Mouse (Mus musculus): ENCODE measurements at regions not wholly inside any gene's neighbourhood (a gene's known extent, or its start where the extent isn't known, plus 50 kb on each side); places are given as distances from the start of the nearest gene placed in this dataset.
"Not testable (repeated sequence)": the region's sequence is repeated elsewhere in the genome, so short reads cannot be mapped to it uniquely, and the experiment has no call there.

- DNase-seq, result no peak
Measured at GRCm38 (mm10) chr1:107677404-107677803, 87.6 kb downstream of the Serpinb8 start.

- no peak for DNase-seq
Measured at GRCm38 (mm10) chr1:107696858-107697257, 107.1 kb downstream of the Serpinb8 start.

- DNase-seq, result no peak
Measured at GRCm38 (mm10) chr1:107706108-107706548, 116.3 kb downstream of the Serpinb8 start.

GRCm38 (mm10) chr1:107708601-107709000 lies 118.8 kb downstream of the Serpinb8 start:
- DNase-seq, result no peak

GRCm38 (mm10) chr1:107714869-107715268 lies 125.1 kb downstream of the Serpinb8 start:
- DNase-seq, result no peak

- no peak for DNase-seq
Measured at GRCm38 (mm10) chr1:107719304-107719703, 129.5 kb downstream of the Serpinb8 start.

- no peak for DNase-seq
Measured at GRCm38 (mm10) chr1:107728113-107728839, 138.5 kb downstream of the Serpinb8 start.

GRCm38 (mm10) chr1:107765307-107765706 lies 175.5 kb downstream of the Serpinb8 start:
- no peak for DNase-seq

GRCm38 (mm10) chr1:107767198-107767947 lies 177.6 kb downstream of the Serpinb8 start:
- no peak for DNase-seq

GRCm38 (mm10) chr1:107772967-107773366 lies 183.2 kb downstream of the Serpinb8 start:
- DNase-seq, result no peak

GRCm38 (mm10) chr1:107783079-107783478 lies 193.3 kb downstream of the Serpinb8 start:
- no peak for DNase-seq

GRCm38 (mm10) chr1:107805823-107806222 lies 216.0 kb downstream of the Serpinb8 start:
- no peak for DNase-seq

GRCm38 (mm10) chr1:107807367-107807766 lies 217.6 kb downstream of the Serpinb8 start:
- not testable (repeated sequence) for DNase-seq

- DNase-seq, result no peak
Measured at GRCm38 (mm10) chr1:107811136-107811535, 221.3 kb downstream of the Serpinb8 start.

GRCm38 (mm10) chr1:107811859-107812258 lies 222.1 kb downstream of the Serpinb8 start:
- no peak for DNase-seq

GRCm38 (mm10) chr1:107837877-107838276 lies 248.1 kb downstream of the Serpinb8 start:
- no peak for DNase-seq

GRCm38 (mm10) chr1:107852386-107852785 lies 262.6 kb downstream of the Serpinb8 start:
- no peak for DNase-seq

GRCm38 (mm10) chr1:107853001-107853400 lies 263.2 kb downstream of the Serpinb8 start:
- no peak for DNase-seq

- no peak for DNase-seq
Measured at GRCm38 (mm10) chr1:107897743-107898437, 308.1 kb downstream of the Serpinb8 start.

GRCm38 (mm10) chr1:107899261-107899660 lies 309.5 kb downstream of the Serpinb8 start:
- no peak for DNase-seq

GRCm38 (mm10) chr1:107900449-107900848 lies 310.6 kb downstream of the Serpinb8 start:
- no peak for DNase-seq

GRCm38 (mm10) chr1:107900913-107901312 lies 311.1 kb downstream of the Serpinb8 start:
- no peak for DNase-seq
